Mouse (Mus musculus) MEL (cell line): ENCODE results near the gene Wdr38. TPM values are rescaled to one million over a fixed set of nuclear protein-coding genes. Genes with fewer than 3 reads are reported as not detected.
"Not testable (repeated sequence)": the region's sequence is repeated elsewhere in the genome, so short reads cannot be mapped to it uniquely, and the experiment has no call there.

Experiments used
- DNase-seq: peaks from one replicate; pipeline ENCODE4 v3.0.0; 2011; ENCODE audit warnings: low read depth, low spot score
- H3K27ac ChIP-seq: 2 replicates; pipeline ENCODE4 v1.5.1; 2012; ENCODE audit warnings: low read depth, mild to moderate bottlenecking, control low read depth, low read length, moderate library complexity; ENCODE audit not compliant: control insufficient read depth
- H3K27me3 ChIP-seq, 2 experiments: fragments of 150-350 bp in 1 of 2; sonication (generic) in 1 of 2; 2 replicates each; pipeline ENCODE4 v1.6.1; 2012; ENCODE audit warnings: low read length in 2 of 2, mild to moderate bottlenecking in 2 of 2, improper control_type of control experiment in 1 of 2, moderate library complexity in 1 of 2; ENCODE audit not compliant: insufficient read depth in 2 of 2, control insufficient read depth in 1 of 2
- H3K36me3 ChIP-seq, 2 experiments: 2 replicates each; pipeline ENCODE4 v1.6.1; 2012 to 2014; ENCODE audit warnings: low read length in 2 of 2, improper control_type of control experiment in 1 of 2, inconsistent platforms in 1 of 2, mild to moderate bottlenecking in 1 of 2; ENCODE audit not compliant: insufficient read depth in 2 of 2, control insufficient read depth in 1 of 2
- H3K4me1 ChIP-seq, 2 experiments: fragments of 150-350 bp in 1 of 2; sonication (generic) in 1 of 2; 2 replicates each; pipeline ENCODE4 v1.6.1; 2012; ENCODE audit warnings: low read length in 2 of 2, improper control_type of control experiment in 1 of 2, mild to moderate bottlenecking in 1 of 2; ENCODE audit not compliant: insufficient read depth in 2 of 2, control insufficient read depth in 1 of 2
- H3K4me3 ChIP-seq, 2 experiments: fragments of 150-350 bp in 1 of 2; sonication (generic) in 1 of 2; 2 replicates each; pipeline ENCODE4 v1.5.1; 2012; ENCODE audit warnings: low read depth in 2 of 2, low read length in 2 of 2, mild to moderate bottlenecking in 2 of 2, moderate library complexity in 2 of 2, control low read depth in 1 of 2, improper control_type of control experiment in 1 of 2; ENCODE audit not compliant: control insufficient read depth in 1 of 2, insufficient read depth in 1 of 2
- H3K79me2 ChIP-seq: 2 replicates; pipeline ENCODE4 v1.6.1; 2012; ENCODE audit warnings: mild to moderate bottlenecking, low read length, moderate library complexity; ENCODE audit not compliant: control insufficient read depth, poor library complexity, insufficient read depth
- H3K9ac ChIP-seq: 2 replicates; pipeline ENCODE4 v1.6.1; 2012; ENCODE audit warnings: low read depth, mild to moderate bottlenecking, control low read depth, low read length, moderate library complexity; ENCODE audit not compliant: control insufficient read depth, poor library complexity, severe bottlenecking
- H3K9me3 ChIP-seq: fragments of 150-350 bp; sonication (generic); replicated peaks from 2 replicates; pipeline ENCODE4 v1.6.1; 2012; ENCODE audit warnings: mild to moderate bottlenecking, low read length, improper control_type of control experiment, moderate library complexity; ENCODE audit not compliant: insufficient read depth
- CHD1 ChIP-seq: IDR thresholded peaks from 2 replicates; pipeline ENCODE4 v1.6.1; 2012; ENCODE audit warnings: low read depth, mild to moderate bottlenecking, inconsistent platforms, low read length, improper control_type of control experiment
- E2F4 ChIP-seq: IDR thresholded peaks from 2 replicates; pipeline ENCODE4 v1.6.1; 2011; ENCODE audit warnings: low read depth, low read length, improper control_type of control experiment, borderline replicate concordance
- EP300 ChIP-seq, 2 experiments: IDR thresholded peaks; 2 replicates each; pipeline ENCODE4 v1.6.1; 2011; ENCODE audit warnings: improper control_type of control experiment in 2 of 2, low read length in 2 of 2, low read depth in 1 of 2, mild to moderate bottlenecking in 1 of 2
- KAT2A ChIP-seq: conservative IDR thresholded peaks from 2 replicates; pipeline ENCODE4 v1.6.1; 2012; ENCODE audit warnings: low read depth, low read length, improper control_type of control experiment, inconsistent platforms
- MYC ChIP-seq: IDR thresholded peaks from 2 replicates; pipeline ENCODE4 v1.6.1; 2011; ENCODE audit warnings: low read depth, mild to moderate bottlenecking, low read length, improper control_type of control experiment, moderate library complexity
- NELFE ChIP-seq: IDR thresholded peaks from 2 replicates; pipeline ENCODE4 v1.6.1; 2011; ENCODE audit warnings: low read depth, low read length, improper control_type of control experiment
- SIN3A ChIP-seq: IDR thresholded peaks from 2 replicates; pipeline ENCODE4 v1.6.1; 2012; ENCODE audit warnings: low read length, improper control_type of control experiment, inconsistent platforms
- TAL1 ChIP-seq: IDR thresholded peaks from 2 replicates; pipeline ENCODE4 v1.6.1; 2012; ENCODE audit warnings: mild to moderate bottlenecking, inconsistent platforms, low read length, moderate library complexity, mixed read lengths
- TBP ChIP-seq: IDR thresholded peaks from 2 replicates; pipeline ENCODE4 v1.8.0; 2011; ENCODE audit warnings: low read depth, low read length, improper control_type of control experiment
- USF1 ChIP-seq: IDR thresholded peaks from 2 replicates; pipeline ENCODE4 v1.6.1; 2014; ENCODE audit warnings: low read depth, mild to moderate bottlenecking, inconsistent platforms, low read length, improper control_type of control experiment, moderate library complexity
- USF2 ChIP-seq, 2 experiments: IDR thresholded peaks; 2 replicates each; pipeline ENCODE4 v1.6.1; 2011 to 2012; ENCODE audit warnings: improper control_type of control experiment in 2 of 2, low read length in 2 of 2, borderline replicate concordance in 1 of 2, inconsistent platforms in 1 of 2, low read depth in 1 of 2, mild to moderate bottlenecking in 1 of 2; ENCODE audit not compliant: insufficient read depth in 1 of 2
- ZMIZ1 ChIP-seq: IDR thresholded peaks from 2 replicates; pipeline ENCODE4 v1.6.1; 2012; ENCODE audit warnings: low read depth, mild to moderate bottlenecking, inconsistent platforms, low read length, improper control_type of control experiment, moderate library complexity
- polyA plus RNA-seq, 2 experiments: library from polyadenylated mRNA; stranded (reverse) in 1 of 2; unstranded in 1 of 2; fragments of >175 nt in 1 of 2; fragments of >200 nt in 1 of 2; gene quantifications; 2 replicates each; pipeline versions ENCODE4 v1.2.1 to v1.2.4; 2012; ENCODE audit warnings: low replicate concordance in 2 of 2, low read depth in 1 of 2; ENCODE audit not compliant: insufficient read length in 2 of 2, insufficient read depth in 1 of 2, missing spikeins in 1 of 2
- total RNA-seq: library from RNA; depleted of rRNA; stranded (reverse); fragments of 300-350 nt; gene quantifications from 2 replicates; pipeline ENCODE4 v1.2.3, GENCODE M21; 2012

Wdr38 gene
- total and polyA plus RNA-seq, 3 experiments = 0.77 to 0.79 TPM; not detected in 1

DNA sequence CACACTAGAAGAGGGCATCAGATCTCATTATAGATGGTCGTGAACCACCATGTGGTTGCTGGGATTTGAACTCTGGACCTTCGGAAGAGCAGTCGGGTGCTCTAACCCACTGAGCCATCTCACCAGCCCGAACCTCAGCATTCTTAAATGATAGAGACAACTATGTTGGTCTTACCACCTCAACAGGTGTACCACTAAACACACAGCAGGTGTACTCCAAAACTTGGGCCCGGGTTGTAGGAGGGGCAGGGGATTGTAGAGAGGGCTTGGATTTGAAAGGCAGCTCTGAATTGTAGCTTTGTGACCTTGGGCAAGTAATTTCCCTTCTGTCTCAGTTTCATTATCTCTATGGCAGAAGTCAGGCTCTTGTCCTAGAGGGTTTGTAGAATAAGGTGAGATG, 12.9 kb downstream of the Wdr38 start:
- H3K4me1 ChIP-seq = peaks cover 19 to 30% of the 10 kb centered on the region in 2 experiments
- not testable (repeated sequence) for H3K9ac ChIP-seq
- peak; percentile 52; the same call in 1 of the 2 replicates for TF ChIP-seq TBP
- TF ChIP-seq, all 39 proteins: peak for 1; not testable (repeated sequence) for 38
- H3K27ac ChIP-seq, H3K27me3 ChIP-seq, H3K4me3 ChIP-seq, H3K9me3 ChIP-seq, DNase-seq: not testable (repeated sequence)
- H3K36me3 ChIP-seq = peaks cover 9 to 28% of the 10 kb centered on the region in 2 experiments
- H3K79me2 ChIP-seq = peaks cover 34% of the 10 kb centered on the region

DNA sequence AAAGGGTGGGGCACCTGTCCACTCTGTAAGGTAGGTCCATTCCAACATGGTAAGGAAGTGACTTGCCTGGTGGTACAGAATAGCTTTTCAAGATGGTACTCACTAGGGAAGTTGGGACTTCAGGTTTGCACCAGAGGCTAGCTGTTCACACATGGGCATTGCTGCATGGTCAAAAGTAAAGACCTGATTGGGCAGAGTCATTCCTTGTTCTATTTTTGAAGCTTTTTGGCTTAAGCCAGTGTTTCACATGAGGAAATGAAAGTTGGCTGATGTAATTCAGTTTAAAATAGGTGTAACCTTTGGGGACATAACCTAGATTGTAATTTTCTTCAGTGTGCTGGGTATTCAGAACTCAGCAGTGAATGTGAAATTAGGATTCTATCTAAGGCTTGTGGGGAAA, 14.0 kb downstream of the Wdr38 start:
- Histone ChIP-seq H3K27me3 (no peaks in the 10 kb centered on the region), H3K9ac (peak overlapping the region; percentile 23; the same call in 1 of the 2 replicates), H3K9me3 (no peaks in the 10 kb centered on the region), H3K4me1 (peaks cover 19 to 28% of the 10 kb centered on the region in 2 experiments), H3K27ac (peak overlapping the region; percentile 63), H3K79me2 (peaks cover 31% of the 10 kb centered on the region), H3K4me3 (no peak overlapping the region), H3K36me3 (peaks cover 9 to 28% of the 10 kb centered on the region in 2 experiments)
- TF ChIP-seq EP300 (IDR thresholded peaks at IDR 0.05; ENCODE audit: low read depth in 1 of 2, low read length in 2 of 2) = no peak
- TF ChIP-seq TBP = no peak
- TF ChIP-seq KAT2A = 0 out of 2 replicates have a peak, but pooled peaks have one; percentile 25
- peak; percentile 55 for DNase-seq

DNA sequence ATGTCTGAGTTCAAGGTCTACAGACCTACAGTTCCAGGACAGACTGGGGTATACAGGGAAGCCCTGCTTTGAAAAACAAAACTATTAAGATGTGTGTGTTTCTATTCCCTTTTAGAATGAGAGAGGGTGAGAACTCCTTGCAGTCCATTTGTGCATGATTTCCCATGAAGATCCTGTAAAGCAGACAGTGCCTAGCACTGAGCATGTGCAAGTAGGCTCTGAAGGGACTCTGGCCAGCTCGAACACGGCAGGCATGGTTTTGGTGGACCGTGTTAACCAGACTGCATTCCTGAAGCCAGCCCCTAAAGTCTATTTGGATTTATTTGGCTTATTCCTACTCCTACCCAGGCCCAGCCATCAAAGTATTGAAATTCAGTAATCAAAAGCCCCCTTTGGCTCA, 14.7 kb downstream of the Wdr38 start:
- Histone ChIP-seq H3K79me2 (peaks cover 30% of the 10 kb centered on the region), H3K36me3 (peaks cover 9 to 24% of the 10 kb centered on the region in 2 experiments), H3K9me3 (no peaks in the 10 kb centered on the region), H3K4me3 (no peak overlapping the region), H3K9ac (no peak overlapping the region), H3K4me1 (peaks cover 16 to 23% of the 10 kb centered on the region in 2 experiments), H3K27me3 (no peaks in the 10 kb centered on the region), H3K27ac (no peak overlapping the region; the same call in 1 of the 2 replicates)
- TF ChIP-seq USF2 (IDR thresholded peaks at IDR 0.05; ENCODE audit: borderline replicate concordance in 1 of 2, insufficient read depth in 1 of 2, low read depth in 1 of 2, low read length in 2 of 2) (no peak), ZMIZ1 (no peak), MYC (no peak), E2F4 (no peak), NELFE (no peak), CHD1 (no peak), SIN3A (no peak), TAL1 (no peak), USF1 (no peak)
- no peak for DNase-seq
